Mouse (Mus musculus): Measurements from ENCODE around the gene Ubl3. TPM values are rescaled to one million over a fixed set of nuclear protein-coding genes. Genes with fewer than 3 reads are reported as not detected.
A peak's percentile ranks its signal among the peaks of the same experiment; 100 is the strongest.

Gene Ubl3
- polyA plus RNA-seq, 1 experiment from 2014 or later = 79.7 TPM

- Histone ChIP-seq H3K27ac (replicated peaks) (no peak overlapping the region), H3K36me3 (no peaks in the 10 kb centered on the region), H3K4me3 (no peak overlapping the region), H3K4me2 (replicated peaks) (no peak overlapping the region), H3K4me1 (peaks cover 8% of the 10 kb centered on the region), H3K9ac (replicated peaks) (no peak overlapping the region), H3K9me3 (no peaks in the 10 kb centered on the region), H3K27me3 (peaks cover 8% of the 10 kb centered on the region)
- no peak for ATAC-seq (ENCODE audit: low FRiP score, low read depth)
- WGBS = 72% methylated on average over 13 of the region's 15 CpGs
Observed at GRCm38 (mm10) chr5:148559261-148559958, 6.8 kb upstream of the Ubl3 start.

GRCm38 (mm10) chr5:148558472-148558871 lies 5.9 kb upstream of the Ubl3 start:
- H3K27me3 ChIP-seq = peaks cover 18% of the 10 kb centered on the region
- H3K36me3 ChIP-seq = no peaks in the 10 kb centered on the region
- peaks cover 17% of the 10 kb centered on the region for H3K4me1 ChIP-seq
- H3K9me3 ChIP-seq = no peaks in the 10 kb centered on the region
- H3K9ac ChIP-seq (replicated peaks) = no peak overlapping the region
- no peak overlapping the region for H3K4me3 ChIP-seq
- H3K27ac ChIP-seq (replicated peaks) = no peak overlapping the region
- no peak overlapping the region for H3K4me2 ChIP-seq (replicated peaks)
- ATAC-seq (ENCODE audit: low FRiP score, low read depth) = no peak
- 97% methylated on average over 6 of the region's 6 CpGs for WGBS

GRCm38 (mm10) chr5:148556509-148556908 lies 3.9 kb upstream of the Ubl3 start:
- H3K27ac ChIP-seq (replicated peaks) = no peak overlapping the region
- no peak overlapping the region for H3K9ac ChIP-seq (replicated peaks)
- 84% methylated on average over 5 of the region's 5 CpGs for WGBS
- H3K27me3 ChIP-seq = peaks cover 18% of the 10 kb centered on the region
- H3K4me3 ChIP-seq = no peak overlapping the region
- no peak for ATAC-seq (ENCODE audit: low FRiP score, low read depth)
- H3K4me1 ChIP-seq = peaks cover 21% of the 10 kb centered on the region
- no peaks in the 10 kb centered on the region for H3K9me3 ChIP-seq
- no peak overlapping the region for H3K4me2 ChIP-seq (replicated peaks)
- no peaks in the 10 kb centered on the region for H3K36me3 ChIP-seq

GRCm38 (mm10) chr5:148555156-148555555 lies 2.6 kb upstream of the Ubl3 start:
- H3K4me3 ChIP-seq = peak overlapping the region; percentile 26; the same call in 1 of the 2 replicates
- H3K27ac ChIP-seq (replicated peaks) = no peak overlapping the region
- H3K36me3 ChIP-seq = no peaks in the 10 kb centered on the region
- H3K9me3 ChIP-seq = no peaks in the 10 kb centered on the region
- peaks cover 18% of the 10 kb centered on the region for H3K27me3 ChIP-seq
- ATAC-seq (ENCODE audit: low FRiP score, low read depth) = no peak
- WGBS = 76% methylated on average over 10 of the region's 10 CpGs
- no peak overlapping the region for H3K9ac ChIP-seq (replicated peaks)
- H3K4me1 ChIP-seq = peaks cover 27% of the 10 kb centered on the region
- H3K4me2 ChIP-seq (replicated peaks) = peak overlapping the region; percentile 52

- Histone ChIP-seq H3K4me1 (peaks cover 32% of the 10 kb centered on the region), H3K27ac (replicated peaks) (no peak overlapping the region), H3K36me3 (no peaks in the 10 kb centered on the region), H3K9me3 (no peaks in the 10 kb centered on the region), H3K4me2 (replicated peaks) (peak overlapping the region; percentile 52), H3K9ac (replicated peaks) (peak overlapping the region; percentile 50), H3K4me3 (peak overlapping the region; percentile 26), H3K27me3 (peaks cover 18% of the 10 kb centered on the region)
- no peak for ATAC-seq (ENCODE audit: low FRiP score, low read depth)
- WGBS = 2% methylated on average over 16 of the region's 16 CpGs
Observed at GRCm38 (mm10) chr5:148554701-148555100, 2.1 kb upstream of the Ubl3 start.

- Histone ChIP-seq H3K27ac (replicated peaks) (no peak overlapping the region), H3K9ac (replicated peaks) (no peak overlapping the region), H3K4me1 (peaks cover 36% of the 10 kb centered on the region), H3K4me2 (replicated peaks) (peak overlapping the region; percentile 52), H3K36me3 (no peaks in the 10 kb centered on the region), H3K4me3 (peak overlapping the region; percentile 26), H3K9me3 (no peaks in the 10 kb centered on the region), H3K27me3 (peaks cover 18% of the 10 kb centered on the region)
- no peak for ATAC-seq (ENCODE audit: low FRiP score, low read depth)
- 18% methylated on average over 7 of the region's 7 CpGs for WGBS
Observed at GRCm38 (mm10) chr5:148554242-148554641, 1.7 kb upstream of the Ubl3 start.

GRCm38 (mm10) chr5:148553723-148554122 lies 1.1 kb upstream of the Ubl3 start:
- no peaks in the 10 kb centered on the region for H3K9me3 ChIP-seq
- no peak for ATAC-seq (ENCODE audit: low FRiP score, low read depth)
- H3K4me3 ChIP-seq = no peak overlapping the region
- H3K27ac ChIP-seq (replicated peaks) = no peak overlapping the region
- H3K4me1 ChIP-seq = peaks cover 39% of the 10 kb centered on the region
- no peak overlapping the region for H3K4me2 ChIP-seq (replicated peaks)
- H3K27me3 ChIP-seq = peaks cover 18% of the 10 kb centered on the region
- H3K9ac ChIP-seq (replicated peaks) = no peak overlapping the region
- H3K36me3 ChIP-seq = no peaks in the 10 kb centered on the region
- 25% methylated on average over 14 of the region's 14 CpGs for WGBS

- peak overlapping the region; percentile 80 for H3K4me2 ChIP-seq (replicated peaks)
- H3K4me1 ChIP-seq = peaks cover 56% of the 10 kb centered on the region
- no peak for ATAC-seq (ENCODE audit: low FRiP score, low read depth)
- H3K27ac ChIP-seq (replicated peaks) = peak overlapping the region; percentile 97
- peak overlapping the region; percentile 88 for H3K9ac ChIP-seq (replicated peaks)
- WGBS = under 1% methylated on average over 17 of the region's 17 CpGs
- peaks cover 18% of the 10 kb centered on the region for H3K27me3 ChIP-seq
- peak overlapping the region; percentile 77 for H3K4me3 ChIP-seq
- H3K36me3 ChIP-seq = no peaks in the 10 kb centered on the region
- H3K9me3 ChIP-seq = no peaks in the 10 kb centered on the region
Observed at GRCm38 (mm10) chr5:148551764-148552136, 839 bp downstream of the Ubl3 start.

GRCm38 (mm10) chr5:148550821-148551763 lies 1.5 kb downstream of the Ubl3 start:
- H3K4me3 ChIP-seq = peak overlapping the region; percentile 77
- H3K9me3 ChIP-seq = no peaks in the 10 kb centered on the region
- no peak for ATAC-seq (ENCODE audit: low FRiP score, low read depth)
- H3K27ac ChIP-seq (replicated peaks) = peak overlapping the region; percentile 97
- H3K27me3 ChIP-seq = peaks cover 18% of the 10 kb centered on the region
- under 1% methylated on average over 28 of the region's 28 CpGs for WGBS
- H3K9ac ChIP-seq (replicated peaks) = peak overlapping the region; percentile 88
- H3K36me3 ChIP-seq = no peaks in the 10 kb centered on the region
- H3K4me1 ChIP-seq = peaks cover 58% of the 10 kb centered on the region
- H3K4me2 ChIP-seq (replicated peaks) = peak overlapping the region; percentile 80

- peaks cover 58% of the 10 kb centered on the region for H3K4me1 ChIP-seq
- peak overlapping the region; percentile 41 for H3K9ac ChIP-seq (replicated peaks)
- no peak overlapping the region for H3K27ac ChIP-seq (replicated peaks)
- H3K9me3 ChIP-seq = no peaks in the 10 kb centered on the region
- 2% methylated on average over 6 of the region's 6 CpGs for WGBS
- H3K36me3 ChIP-seq = no peaks in the 10 kb centered on the region
- peak overlapping the region; percentile 80 for H3K4me2 ChIP-seq (replicated peaks)
- peaks cover 18% of the 10 kb centered on the region for H3K27me3 ChIP-seq
- peak overlapping the region; percentile 77 for H3K4me3 ChIP-seq
- no peak for ATAC-seq (ENCODE audit: low FRiP score, low read depth)
Observed at GRCm38 (mm10) chr5:148550393-148550792, 2.2 kb downstream of the Ubl3 start.

GRCm38 (mm10) chr5:148549307-148549706 lies 3.3 kb downstream of the Ubl3 start:
- peak overlapping the region; percentile 80 for H3K4me2 ChIP-seq (replicated peaks)
- no peaks in the 10 kb centered on the region for H3K36me3 ChIP-seq
- 19% methylated on average over 4 of the region's 4 CpGs for WGBS
- H3K4me3 ChIP-seq = no peak overlapping the region
- ATAC-seq (ENCODE audit: low FRiP score, low read depth) = no peak
- no peak overlapping the region for H3K9ac ChIP-seq (replicated peaks)
- peaks cover 9% of the 10 kb centered on the region for H3K27me3 ChIP-seq
- H3K27ac ChIP-seq (replicated peaks) = no peak overlapping the region
- H3K9me3 ChIP-seq = no peaks in the 10 kb centered on the region
- H3K4me1 ChIP-seq = peaks cover 49% of the 10 kb centered on the region

- Histone ChIP-seq H3K4me3 (no peak overlapping the region), H3K27ac (replicated peaks) (no peak overlapping the region), H3K36me3 (no peaks in the 10 kb centered on the region), H3K9me3 (no peaks in the 10 kb centered on the region), H3K4me2 (replicated peaks) (no peak overlapping the region), H3K27me3 (peaks cover 2% of the 10 kb centered on the region; the same call in 1 of the 2 replicates), H3K4me1 (peaks cover 42% of the 10 kb centered on the region), H3K9ac (replicated peaks) (no peak overlapping the region)
- WGBS = 79% methylated on average over 9 of the region's 9 CpGs
- no peak for ATAC-seq (ENCODE audit: low FRiP score, low read depth)
Observed at GRCm38 (mm10) chr5:148548568-148548967, 4.0 kb downstream of the Ubl3 start.

Data from midbrain, embryonic 12.5 days (tissue).